Mouse (Mus musculus) megakaryocyte, embryonic 14.5 days (primary cell): ENCODE measurements around the gene Six3.

Experiments
- FLI1 ChIP-seq: IDR thresholded peaks from 2 replicates; pipeline ENCODE4 v1.6.1; 2012; ENCODE audit warnings: low read length, inconsistent platforms, mixed read lengths
- GATA1 ChIP-seq: IDR thresholded peaks from 3 replicates; pipeline ENCODE4 v1.6.1; 2012; ENCODE audit warnings: mixed read lengths, low read length, inconsistent platforms, borderline replicate concordance

DNA sequence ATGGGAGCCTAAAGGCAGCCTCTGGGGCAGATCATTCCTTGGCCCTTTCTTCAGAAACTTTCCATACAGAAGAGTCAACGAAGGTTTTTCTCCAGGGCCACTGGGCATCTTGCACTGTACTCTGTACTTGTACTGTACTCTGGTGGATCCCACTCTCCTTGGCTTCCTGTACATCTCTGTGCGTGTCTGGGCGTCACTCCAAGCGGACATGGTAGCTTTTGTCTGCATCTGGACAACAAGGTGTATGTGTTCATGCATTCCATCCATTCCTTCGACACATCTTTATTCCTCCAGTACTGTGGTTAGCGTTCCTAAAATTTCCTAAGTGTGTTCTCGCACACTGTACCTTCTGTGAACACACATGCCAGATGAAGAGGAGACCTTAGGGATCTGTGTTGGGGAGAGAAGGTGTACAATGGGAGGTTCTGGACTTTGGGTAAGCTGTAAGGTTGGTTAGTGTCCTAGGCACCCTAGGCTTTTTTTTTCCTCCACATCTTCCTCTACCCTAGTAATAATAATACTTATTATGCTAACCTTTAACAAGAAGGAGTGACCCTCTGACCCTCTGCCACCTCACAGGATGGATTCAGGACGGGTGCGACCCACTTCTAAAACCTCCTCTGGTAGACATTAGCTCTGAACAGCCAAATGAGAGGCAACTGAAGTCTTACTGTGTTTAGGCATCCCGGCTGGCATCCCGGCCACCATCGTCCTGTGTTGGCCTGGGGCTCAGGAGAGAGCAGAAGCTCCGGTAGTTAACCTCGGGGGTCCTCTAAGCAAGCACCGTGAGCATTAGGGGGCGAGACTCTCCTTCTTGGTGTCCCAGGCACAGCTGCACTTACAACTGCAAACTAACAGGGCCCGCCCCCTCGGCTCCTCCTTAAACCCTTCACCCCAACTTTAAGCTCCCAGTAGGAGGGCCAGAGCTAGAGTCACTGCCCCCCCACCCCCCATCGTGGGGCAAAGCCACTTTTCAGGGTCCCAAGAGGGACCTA, 1.6 kb upstream of the Six3 start:
- TF ChIP-seq GATA1 (no peak), FLI1 (no peak)
